ENCODE assay signal across 25 mouse cellular contexts in genomic region chr2:167842473-167842872, GRCm38 (mm10).
DNase-seq lines count a peak whose midpoint lies in the region; ATAC-seq and TF ChIP-seq lines count a peak whose summit lies in the region.
"Had no signal": no experiment of that assay in that cellular context is flagged by ENCODE, and none has a peak within 500 bp of the region (broad histone marks: within the 10 kb centered on the region; RNA-seq: fewer than 3 reads in every experiment).

No protein-coding gene starts in this region.

- ATAC-seq in heart, embryonic 11.5 days (replicated peaks; ENCODE audit: insufficient number of reproducible peaks, low FRiP score, low TSS enrichment): no peak
- ATAC-seq in liver, embryonic 12.5 days: no peak
- no peak for ATAC-seq in stomach, embryonic 16.5 days (ENCODE audit: insufficient read depth, low FRiP score)
- ATAC-seq in stomach, postnatal 0 days (ENCODE audit: low FRiP score, low TSS enrichment): no peak
- ATAC-seq in liver, postnatal 0 days: peak; percentile 54
- ATAC-seq: forebrain, embryonic 15.5 days; hindbrain, embryonic 16.5 days; intestine, postnatal 0 days; midbrain, embryonic 15.5 days had no signal

- H3K27ac ChIP-seq in heart, embryonic 11.5 days (ENCODE audit: low read depth, low read length): peak overlapping the region; percentile 41; the same call in 1 of the 2 replicates
- H3K27ac ChIP-seq in liver, adult 2 months (replicated peaks; ENCODE audit: insufficient read depth, low read depth, low read length): peak overlapping the region; percentile 97
- H3K27ac ChIP-seq in liver, embryonic 12.5 days: no peak overlapping the region
- no peak overlapping the region for H3K27ac ChIP-seq in stomach, embryonic 16.5 days (ENCODE audit: low read length)
- no peak overlapping the region for H3K27ac ChIP-seq in stomach, postnatal 0 days (replicated peaks)
- peak overlapping the region; percentile 77 for H3K27ac ChIP-seq in liver, postnatal 0 days (ENCODE audit: low read depth)
- H3K27ac ChIP-seq: embryonic facial prominence, embryonic 12.5 days; forebrain, embryonic 15.5 days; kidney, embryonic 15.5 days; midbrain, embryonic 15.5 days; neural tube, embryonic 13.5 days had no signal

- no peak for TF ChIP-seq EP300 in stomach, postnatal 0 days (optimal IDR thresholded peaks at IDR 0.05)
- TF ChIP-seq EP300 in liver, postnatal 0 days (IDR thresholded peaks at IDR 0.05; ENCODE audit: low read depth): no peak

- 55% methylated on average over 1 of the region's 1 CpGs for WGBS in heart, embryonic 11.5 days (ENCODE audit: insufficient replicate concordance)
- 33% methylated on average over 1 of the region's 1 CpGs for WGBS in liver, adult 2 months
- WGBS in liver, embryonic 12.5 days (ENCODE audit: insufficient replicate concordance): 43% methylated on average over 1 of the region's 1 CpGs
- 85% methylated on average over 1 of the region's 1 CpGs for WGBS in stomach, embryonic 16.5 days
- WGBS in stomach, postnatal 0 days: 64% methylated on average over 1 of the region's 1 CpGs
- WGBS in liver, postnatal 0 days (ENCODE audit: insufficient replicate concordance): 70% methylated on average over 1 of the region's 1 CpGs

- no peak for TF ChIP-seq CTCF in liver, adult 2 months (IDR thresholded peaks at IDR 0.05; ENCODE audit: low read depth, low read length)
- TF ChIP-seq CTCF in stomach, postnatal 0 days (IDR thresholded peaks at IDR 0.05; ENCODE audit: low read depth): no peak
- no peak for TF ChIP-seq CTCF in liver, postnatal 0 days (IDR thresholded peaks at IDR 0.05; ENCODE audit: low read depth)

- no peak for DNase-seq in heart, postnatal 36 days
- peak; percentile 94 for DNase-seq in liver, adult 2 months (ENCODE audit: extremely low read depth, low read depth, low spot score)
- no peak for DNase-seq in stomach, postnatal 0 days (ENCODE audit: low spot score)
- DNase-seq in liver, postnatal 0 days: peak; percentile 49
- no peak for DNase-seq in adrenal gland, postnatal 14 days
- DNase-seq: adrenal gland, adult 2 months; cerebellum, adult 18-20 months; cerebellum, postnatal 14 days; gastrocnemius, postnatal 10 days; heart, postnatal 4 days; lung, postnatal 14 days; right cerebral cortex, postnatal 25 days; spleen, adult 18-20 months; thymus, postnatal 14 days had no signal

- no peak for TF ChIP-seq POLR2A in liver, adult 2 months (IDR thresholded peaks at IDR 0.05; ENCODE audit: extremely low read depth, insufficient read depth, low read length)

- intact Hi-C loops in heart, postnatal 36 days (cut with DNase I): no loop called here

- H3K9me3 ChIP-seq in heart, embryonic 11.5 days (replicated peaks; ENCODE audit: control insufficient read depth, low read length): no peaks in the 10 kb centered on the region
- no peaks in the 10 kb centered on the region for H3K9me3 ChIP-seq in liver, embryonic 12.5 days (replicated peaks)
- no peaks in the 10 kb centered on the region for H3K9me3 ChIP-seq in stomach, embryonic 16.5 days (replicated peaks; ENCODE audit: control insufficient read depth, low read length)
- no peaks in the 10 kb centered on the region for H3K9me3 ChIP-seq in stomach, postnatal 0 days (ENCODE audit: control insufficient read depth, low read length)
- no peaks in the 10 kb centered on the region for H3K9me3 ChIP-seq in liver, postnatal 0 days (ENCODE audit: low read length)
- H3K9me3 ChIP-seq: embryonic facial prominence, embryonic 12.5 days; forebrain, embryonic 15.5 days; kidney, embryonic 15.5 days; midbrain, embryonic 15.5 days; neural tube, embryonic 13.5 days had no signal

- H3K79me2 ChIP-seq in liver, adult 2 months (ENCODE audit: control insufficient read depth, insufficient read depth, low read length): no peaks in the 10 kb centered on the region

- no peaks in the 10 kb centered on the region for H3K36me3 ChIP-seq in heart, embryonic 11.5 days (ENCODE audit: control insufficient read depth, insufficient read depth, low read length)
- no peaks in the 10 kb centered on the region for H3K36me3 ChIP-seq in liver, adult 2 months (ENCODE audit: control insufficient read depth, insufficient read depth, low read length)
- no peaks in the 10 kb centered on the region for H3K36me3 ChIP-seq in liver, embryonic 12.5 days
- no peaks in the 10 kb centered on the region for H3K36me3 ChIP-seq in stomach, embryonic 16.5 days (ENCODE audit: control insufficient read depth, insufficient read depth, low read length)
- no peaks in the 10 kb centered on the region for H3K36me3 ChIP-seq in stomach, postnatal 0 days (ENCODE audit: control insufficient read depth, insufficient read depth, low read length)
- H3K36me3 ChIP-seq in liver, postnatal 0 days (replicated peaks; ENCODE audit: insufficient read depth, low read length): no peaks in the 10 kb centered on the region
- H3K36me3 ChIP-seq: embryonic facial prominence, embryonic 12.5 days; forebrain, embryonic 15.5 days; kidney, embryonic 15.5 days; midbrain, embryonic 15.5 days; neural tube, embryonic 13.5 days had no signal

- H3K9ac ChIP-seq in heart, embryonic 11.5 days (ENCODE audit: low read depth, low read length): no peak overlapping the region
- H3K9ac ChIP-seq in liver, adult 2 months (ENCODE audit: low read depth, low read length): peak overlapping the region; percentile 62
- no peak overlapping the region for H3K9ac ChIP-seq in liver, embryonic 12.5 days
- peak overlapping the region; percentile 40; the same call in 1 of the 2 replicates for H3K9ac ChIP-seq in stomach, embryonic 16.5 days (ENCODE audit: low read length)
- H3K9ac ChIP-seq in stomach, postnatal 0 days (ENCODE audit: low read length): no peak overlapping the region
- peak overlapping the region; percentile 46 for H3K9ac ChIP-seq in liver, postnatal 0 days (replicated peaks)
- H3K9ac ChIP-seq: embryonic facial prominence, embryonic 12.5 days; forebrain, embryonic 15.5 days; kidney, embryonic 15.5 days; midbrain, embryonic 15.5 days; neural tube, embryonic 13.5 days had no signal

- H3K4me1 ChIP-seq in heart, embryonic 11.5 days (ENCODE audit: control insufficient read depth, insufficient read depth, low read length): peaks cover 43% of the 10 kb centered on the region
- H3K4me1 ChIP-seq in liver, adult 2 months (ENCODE audit: control insufficient read depth, insufficient read depth, low read length): peaks cover 35% of the 10 kb centered on the region
- peaks cover 56% of the 10 kb centered on the region for H3K4me1 ChIP-seq in liver, embryonic 12.5 days
- H3K4me1 ChIP-seq in stomach, embryonic 16.5 days (ENCODE audit: control insufficient read depth, insufficient read depth, low read length): peaks cover 31% of the 10 kb centered on the region
- H3K4me1 ChIP-seq in stomach, postnatal 0 days (replicated peaks; ENCODE audit: control insufficient read depth, insufficient read depth): 0 out of 2 replicates have a peak, but pooled peaks cover 4% of the 10 kb centered on the region
- H3K4me1 ChIP-seq in liver, postnatal 0 days (ENCODE audit: insufficient read depth): peaks cover 40% of the 10 kb centered on the region
- H3K4me1 ChIP-seq: midbrain, embryonic 15.5 days had no signal

- H3K4me3 ChIP-seq in heart, embryonic 11.5 days (ENCODE audit: low read depth, low read length): no peak overlapping the region
- no peak overlapping the region for H3K4me3 ChIP-seq in liver, adult 2 months (ENCODE audit: insufficient read depth, low read depth, low read length)
- H3K4me3 ChIP-seq in liver, embryonic 12.5 days: no peak overlapping the region
- H3K4me3 ChIP-seq in stomach, embryonic 16.5 days (replicated peaks; ENCODE audit: low read length): no peak overlapping the region
- no peak overlapping the region for H3K4me3 ChIP-seq in stomach, postnatal 0 days (ENCODE audit: low read depth, low read length)
- no peak overlapping the region for H3K4me3 ChIP-seq in liver, postnatal 0 days (ENCODE audit: low read depth, low read length)
- H3K4me3 ChIP-seq: embryonic facial prominence, embryonic 12.5 days; forebrain, embryonic 15.5 days; kidney, embryonic 15.5 days; midbrain, embryonic 15.5 days; myocyte; neural tube, embryonic 13.5 days had no signal

- no peak overlapping the region for H3K4me2 ChIP-seq in heart, embryonic 11.5 days
- H3K4me2 ChIP-seq in liver, embryonic 12.5 days: no peak overlapping the region
- H3K4me2 ChIP-seq in stomach, embryonic 16.5 days (ENCODE audit: low read depth, low read length): no peak overlapping the region
- H3K4me2 ChIP-seq in stomach, postnatal 0 days (replicated peaks; ENCODE audit: low read depth): no peak overlapping the region
- no peak overlapping the region for H3K4me2 ChIP-seq in liver, postnatal 0 days (ENCODE audit: low read depth, low read length)
- H3K4me2 ChIP-seq: embryonic facial prominence, embryonic 12.5 days; forebrain, embryonic 15.5 days; kidney, embryonic 15.5 days; midbrain, embryonic 15.5 days; neural tube, embryonic 13.5 days had no signal

- H3K27me3 ChIP-seq in heart, embryonic 11.5 days (ENCODE audit: control insufficient read depth, insufficient read depth, low read length): no peaks in the 10 kb centered on the region
- no peaks in the 10 kb centered on the region for H3K27me3 ChIP-seq in liver, adult 2 months (ENCODE audit: control insufficient read depth, insufficient read depth, low read length)
- H3K27me3 ChIP-seq in liver, embryonic 12.5 days (replicated peaks): peaks cover 45% of the 10 kb centered on the region
- no peaks in the 10 kb centered on the region for H3K27me3 ChIP-seq in stomach, embryonic 16.5 days (ENCODE audit: control insufficient read depth, insufficient read depth, low read length)
- H3K27me3 ChIP-seq in stomach, postnatal 0 days (ENCODE audit: control insufficient read depth, insufficient read depth, low read length): no peaks in the 10 kb centered on the region
- no peaks in the 10 kb centered on the region for H3K27me3 ChIP-seq in liver, postnatal 0 days (ENCODE audit: insufficient read depth, low read length)
- H3K27me3 ChIP-seq: embryonic facial prominence, embryonic 12.5 days; forebrain, embryonic 15.5 days; kidney, embryonic 15.5 days; midbrain, embryonic 15.5 days; neural tube, embryonic 13.5 days had no signal

Comparison
In these comparisons a context has a peak if more than half of its experiments do, and no peak if none do; other contexts are left out.
1. H3K27ac ChIP-seq: peak in heart, embryonic 11.5 days (single experiment), liver, adult 2 months (single experiment) and liver, postnatal 0 days (single experiment); none in liver, embryonic 12.5 days (single experiment), stomach, embryonic 16.5 days (single experiment) and stomach, postnatal 0 days (single experiment).
2. H3K9ac ChIP-seq: peak in liver, adult 2 months (single experiment), stomach, embryonic 16.5 days (single experiment) and liver, postnatal 0 days (single experiment); none in heart, embryonic 11.5 days (single experiment), liver, embryonic 12.5 days (single experiment) and stomach, postnatal 0 days (single experiment).
3. DNase-seq: peak in liver, adult 2 months (single experiment) and liver, postnatal 0 days (single experiment); none in heart, postnatal 36 days (0 of 2), stomach, postnatal 0 days (single experiment) and adrenal gland, postnatal 14 days (single experiment).